ENCODE assay signal across 8 mouse cellular contexts in genomic region chr7:64047831-64048230, GRCm38 (mm10).
DNase-seq lines count a peak whose midpoint lies in the region; ATAC-seq and TF ChIP-seq lines count a peak whose summit lies in the region.

No protein-coding gene starts in this region.

- peaks cover 4% of the 10 kb centered on the region; the same call in 1 of the 2 replicates for H3K27me3 ChIP-seq in forebrain, embryonic 10.5 days (ENCODE audit: poor library complexity, severe bottlenecking)
- no peaks in the 10 kb centered on the region for H3K27me3 ChIP-seq in forebrain, embryonic 16.5 days (replicated peaks; ENCODE audit: control insufficient read depth, insufficient read depth, low read length)
- H3K27me3 ChIP-seq in hindbrain, embryonic 15.5 days: no peaks in the 10 kb centered on the region
- H3K27me3 ChIP-seq in midbrain, embryonic 16.5 days (ENCODE audit: control insufficient read depth, insufficient read depth, low read depth, low read length): no peaks in the 10 kb centered on the region

- 82% methylated on average over 4 of the region's 4 CpGs for WGBS in forebrain, embryonic 10.5 days
- WGBS in forebrain, embryonic 16.5 days: 90% methylated on average over 4 of the region's 4 CpGs
- 88% methylated on average over 4 of the region's 4 CpGs for WGBS in hindbrain, embryonic 15.5 days
- 89% methylated on average over 4 of the region's 4 CpGs for WGBS in midbrain, embryonic 16.5 days

- no peaks in the 10 kb centered on the region for H3K36me3 ChIP-seq in forebrain, embryonic 10.5 days (replicated peaks)
- H3K36me3 ChIP-seq in forebrain, embryonic 16.5 days (ENCODE audit: control insufficient read depth, insufficient read depth): no peaks in the 10 kb centered on the region
- no peaks in the 10 kb centered on the region for H3K36me3 ChIP-seq in hindbrain, embryonic 15.5 days
- no peaks in the 10 kb centered on the region for H3K36me3 ChIP-seq in midbrain, embryonic 16.5 days (ENCODE audit: control insufficient read depth, insufficient read depth, low read length)

- peak overlapping the region; percentile 93 for H3K27ac ChIP-seq in forebrain, embryonic 10.5 days
- H3K27ac ChIP-seq in forebrain, embryonic 16.5 days (ENCODE audit: low read length): no peak overlapping the region
- peak overlapping the region; percentile 78; the same call in 1 of the 2 replicates for H3K27ac ChIP-seq in layer of hippocampus, adult 2 months
- no peak overlapping the region; the same call in 1 of the 2 replicates for H3K27ac ChIP-seq in hindbrain, embryonic 15.5 days (replicated peaks)
- no peak overlapping the region for H3K27ac ChIP-seq in midbrain, embryonic 16.5 days (ENCODE audit: low read length)

- TF ChIP-seq CTCF in layer of hippocampus, adult 2 months (conservative IDR thresholded peaks at IDR 0.05): no peak

- ATAC-seq in forebrain, embryonic 16.5 days: no peak
- ATAC-seq in hindbrain, embryonic 15.5 days (ENCODE audit: low FRiP score, low read depth): no peak
- ATAC-seq in midbrain, embryonic 16.5 days: no peak

- DNase-seq in forebrain, embryonic 10.5 days (ENCODE audit: extremely low spot score, low spot score): no peak
- no peak for DNase-seq in layer of hippocampus, adult 2 months (ENCODE audit: low spot score in 2 of 2)
- no peak for DNase-seq in layer of hippocampus, adult 11-12 months (ENCODE audit: low spot score)
- no peak for DNase-seq in cerebellum, postnatal 4 days (ENCODE audit: low spot score in 2 of 2)
- DNase-seq in embryo, embryonic 10 days (ENCODE audit: low spot score): no peak

- no peaks in the 10 kb centered on the region for H3K9me3 ChIP-seq in forebrain, embryonic 10.5 days
- H3K9me3 ChIP-seq in forebrain, embryonic 16.5 days (ENCODE audit: control insufficient read depth, low read length): no peaks in the 10 kb centered on the region
- no peaks in the 10 kb centered on the region for H3K9me3 ChIP-seq in hindbrain, embryonic 15.5 days
- no peaks in the 10 kb centered on the region for H3K9me3 ChIP-seq in midbrain, embryonic 16.5 days (replicated peaks; ENCODE audit: control insufficient read depth, low read length, poor library complexity, severe bottlenecking)

- peaks cover 25% of the 10 kb centered on the region for H3K4me1 ChIP-seq in forebrain, embryonic 10.5 days
- peaks cover 22% of the 10 kb centered on the region for H3K4me1 ChIP-seq in forebrain, embryonic 16.5 days (replicated peaks; ENCODE audit: control insufficient read depth, insufficient read depth, low read length)
- peaks cover 24% of the 10 kb centered on the region for H3K4me1 ChIP-seq in hindbrain, embryonic 15.5 days (replicated peaks)
- H3K4me1 ChIP-seq in midbrain, embryonic 16.5 days (ENCODE audit: control insufficient read depth, insufficient read depth, low read length): peaks cover 7% of the 10 kb centered on the region

- H3K4me3 ChIP-seq in forebrain, embryonic 10.5 days: no peak overlapping the region
- no peak overlapping the region for H3K4me3 ChIP-seq in forebrain, embryonic 16.5 days (replicated peaks; ENCODE audit: low read length)
- H3K4me3 ChIP-seq in layer of hippocampus, adult 2 months: no peak overlapping the region
- peak overlapping the region; percentile 44; the same call in 1 of the 2 replicates for H3K4me3 ChIP-seq in hindbrain, embryonic 15.5 days
- no peak overlapping the region for H3K4me3 ChIP-seq in midbrain, embryonic 16.5 days (ENCODE audit: low read depth, low read length)

- no peak overlapping the region for H3K4me2 ChIP-seq in forebrain, embryonic 16.5 days (ENCODE audit: low read length)
- H3K4me2 ChIP-seq in hindbrain, embryonic 15.5 days: peak overlapping the region; percentile 70; the same call in 1 of the 2 replicates
- H3K4me2 ChIP-seq in midbrain, embryonic 16.5 days (ENCODE audit: low read length): peak overlapping the region; percentile 78

- no peak overlapping the region for H3K9ac ChIP-seq in forebrain, embryonic 16.5 days (replicated peaks; ENCODE audit: low read depth, low read length)
- no peak overlapping the region; the same call in 1 of the 2 replicates for H3K9ac ChIP-seq in hindbrain, embryonic 15.5 days
- no peak overlapping the region for H3K9ac ChIP-seq in midbrain, embryonic 16.5 days (ENCODE audit: low read depth, low read length)

Comparison
In these comparisons a context has a peak if more than half of its experiments do, and no peak if none do; other contexts are left out.
1. H3K27ac ChIP-seq: peak in forebrain, embryonic 10.5 days (single experiment) and layer of hippocampus, adult 2 months (single experiment); none in forebrain, embryonic 16.5 days (single experiment), hindbrain, embryonic 15.5 days (single experiment) and midbrain, embryonic 16.5 days (single experiment).